Mouse (Mus musculus) lung, postnatal 0 days (tissue): ENCODE results near the gene Sypl2. TPM values are rescaled to one million over a fixed set of nuclear protein-coding genes. Genes with fewer than 3 reads are reported as not detected.

Source experiments
- ATAC-seq: fragments of 200-750 bp; cut with Nextera tagmentation; 2 replicates; pipeline ENCODE4 v1.8.0; 2017; ENCODE audit warnings: moderate library complexity
- DNase-seq: peaks from one replicate; pipeline ENCODE4 v3.0.0-alpha.2; 2016; ENCODE audit warnings: low spot score
- H3K27ac ChIP-seq: fragments of 300-500 bp; sonication (generic); 2 replicates; pipeline ENCODE4 v1.5.1; 2014; ENCODE audit warnings: antibody characterized with exemption, mild to moderate bottlenecking, low read length, mixed read lengths
- H3K27me3 ChIP-seq: fragments of 300-500 bp; sonication (generic); replicated peaks from 2 replicates; pipeline ENCODE4 v1.6.1; 2014; ENCODE audit warnings: low read length, mixed read lengths; ENCODE audit not compliant: insufficient read depth
- H3K36me3 ChIP-seq: fragments of 300-500 bp; sonication (generic); 2 replicates; pipeline ENCODE4 v1.6.1; 2014; ENCODE audit warnings: low read length, mixed read lengths; ENCODE audit not compliant: insufficient read depth
- H3K4me1 ChIP-seq: fragments of 300-500 bp; sonication (generic); 2 replicates; pipeline ENCODE4 v1.6.1; 2014; ENCODE audit warnings: antibody characterized with exemption, low read depth, low read length, mixed read lengths; ENCODE audit not compliant: insufficient read depth
- H3K4me2 ChIP-seq: fragments of 300-500 bp; sonication (generic); replicated peaks from 2 replicates; pipeline ENCODE4 v1.6.1; 2014; ENCODE audit warnings: low read depth, mild to moderate bottlenecking, low read length, moderate library complexity, mixed read lengths
- H3K4me3 ChIP-seq: fragments of 300-500 bp; sonication (generic); 2 replicates; pipeline ENCODE4 v1.5.1; 2014; ENCODE audit warnings: low read depth, low read length
- H3K9ac ChIP-seq: fragments of 300-500 bp; sonication (generic); replicated peaks from 2 replicates; pipeline ENCODE4 v1.6.1; 2014; ENCODE audit warnings: low read depth, mild to moderate bottlenecking
- H3K9me3 ChIP-seq: fragments of 300-500 bp; sonication (generic); 2 replicates; pipeline ENCODE4 v1.6.1; 2016; ENCODE audit warnings: low read length, mixed read lengths
- CTCF ChIP-seq: IDR thresholded peaks from 2 replicates; pipeline ENCODE4 v1.5.1; 2016; ENCODE audit warnings: antibody characterized with exemption, mild to moderate bottlenecking
- EP300 ChIP-seq: IDR thresholded peaks from 2 replicates; pipeline ENCODE4 v1.6.1; 2016; ENCODE audit warnings: antibody characterized with exemption, mild to moderate bottlenecking, control low read depth
- WGBS: fragments of 180-500 bp; shearing (Covaris S2); extraction: QIAGEN DNeasy Blood & Tissue Kit; methylation state at CpG from one replicate; pipeline ENCODE4 v1.1.7; 2014; 5-methylcytosine and 5-hydroxymethylcytosine counted together
- polyA plus RNA-seq: library from polyadenylated mRNA; unstranded; fragments of >200 nt; fragmentation: Nextera tagmentation; extraction: Ambion mirVana; gene quantifications from 2 replicates; pipeline ENCODE4 v1.2.1, GENCODE M21; 2015

The Sypl2 gene
- polyA plus RNA-seq, 1 experiment from 2014 or later, result not detected

GRCm38 (mm10) chr3:108169199-108169598, 57.2 kb downstream of the Sypl2 start:
- DNase-seq, result no peak
- H3K4me3 ChIP-seq, result no peak overlapping the region
- H3K9me3 ChIP-seq, result no peaks in the 10 kb centered on the region
- WGBS, result 43% methylated on average over 3 of the region's 3 CpGs
- no peaks in the 10 kb centered on the region; the same call in 1 of the 2 replicates for H3K27me3 ChIP-seq
- H3K4me1 ChIP-seq, result no peaks in the 10 kb centered on the region
- H3K9ac ChIP-seq, result no peak overlapping the region
- no peak overlapping the region for H3K27ac ChIP-seq
- no peaks in the 10 kb centered on the region for H3K36me3 ChIP-seq
- TF ChIP-seq EP300 (no peak), CTCF (no peak)
- no peak for ATAC-seq
- no peak overlapping the region for H3K4me2 ChIP-seq

DNA sequence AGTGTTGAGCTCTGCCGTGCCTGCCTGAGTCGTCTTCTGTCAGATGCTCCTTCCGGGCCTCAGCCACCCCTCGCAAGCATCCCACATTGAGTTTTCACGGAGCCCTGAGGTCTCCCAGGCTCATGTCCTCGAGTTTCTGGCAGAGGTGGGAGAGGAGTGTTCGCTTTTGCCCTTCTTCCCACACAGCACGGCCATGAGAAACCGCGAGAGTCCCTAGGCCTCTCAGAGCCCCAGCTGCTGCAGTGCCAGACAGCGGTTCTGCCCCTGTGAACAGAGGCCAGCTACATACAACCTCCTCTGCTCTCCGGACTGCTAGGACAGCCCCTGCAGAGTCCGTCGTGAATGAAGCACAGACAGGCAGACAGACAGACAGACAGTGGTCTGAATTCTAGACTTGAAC, 58.9 kb downstream of the Sypl2 start:
- H3K27me3 ChIP-seq, result no peaks in the 10 kb centered on the region
- ATAC-seq, result 0 out of 2 replicates have a peak, but pooled peaks have one; percentile 23
- TF ChIP-seq CTCF, result no peak
- TF ChIP-seq EP300, result no peak
- no peak overlapping the region for H3K4me3 ChIP-seq
- no peaks in the 10 kb centered on the region for H3K4me1 ChIP-seq
- H3K36me3 ChIP-seq, result no peaks in the 10 kb centered on the region
- no peak overlapping the region for H3K27ac ChIP-seq
- WGBS, result 47% methylated on average over 14 of the region's 14 CpGs
- H3K9me3 ChIP-seq, result no peaks in the 10 kb centered on the region
- DNase-seq, result no peak
- no peak overlapping the region for H3K4me2 ChIP-seq
- no peak overlapping the region for H3K9ac ChIP-seq

DNA sequence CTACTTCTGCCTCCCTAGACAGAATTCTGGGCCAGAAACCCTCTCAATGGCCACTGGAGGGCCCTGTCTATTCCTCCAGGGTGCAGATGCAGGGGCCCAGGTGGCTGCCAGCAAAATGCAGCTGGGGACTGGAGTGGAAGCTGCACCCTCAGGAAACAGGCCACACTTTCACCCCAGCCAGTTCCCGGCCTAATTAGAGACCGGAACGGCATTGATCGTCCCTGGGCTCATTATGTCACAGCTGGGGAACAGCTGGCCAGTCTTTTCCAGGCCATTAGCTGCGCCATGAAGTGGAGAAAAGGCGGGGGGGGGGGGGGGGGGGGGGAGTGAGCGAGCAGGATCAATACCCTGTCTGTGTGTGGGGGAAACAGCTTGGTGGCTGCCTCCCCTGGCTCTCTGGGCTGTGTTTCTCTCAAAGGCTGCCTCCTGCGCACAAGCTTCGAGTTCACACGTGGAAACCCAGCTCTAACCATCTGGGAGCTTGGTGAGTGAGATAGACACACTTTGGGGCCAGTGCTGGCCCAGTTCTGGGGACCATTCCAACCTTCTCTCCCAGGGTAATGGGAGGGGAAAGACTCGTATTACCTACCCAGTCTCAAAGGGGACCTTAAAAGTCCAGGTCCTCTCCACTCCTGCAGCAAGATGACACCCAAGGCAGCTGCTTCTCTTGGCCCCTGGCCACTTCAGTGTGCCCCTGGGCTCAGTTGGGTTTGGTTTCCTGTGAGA, 59.8 kb downstream of the Sypl2 start:
- no peaks in the 10 kb centered on the region for H3K9me3 ChIP-seq
- ATAC-seq (peak; percentile 78), DNase-seq (peak; percentile 86)
- no peak for TF ChIP-seq EP300
- TF ChIP-seq CTCF, result peak; percentile 61
- 19% methylated on average over 9 of the region's 11 CpGs for WGBS
- no peak overlapping the region for H3K27ac ChIP-seq
- H3K9ac ChIP-seq, result no peak overlapping the region
- no peaks in the 10 kb centered on the region for H3K27me3 ChIP-seq
- no peaks in the 10 kb centered on the region for H3K36me3 ChIP-seq
- no peak overlapping the region for H3K4me2 ChIP-seq
- no peak overlapping the region for H3K4me3 ChIP-seq
- H3K4me1 ChIP-seq, result no peaks in the 10 kb centered on the region

- H3K9ac ChIP-seq, result no peak overlapping the region
- no peak for DNase-seq
- H3K36me3 ChIP-seq, result no peaks in the 10 kb centered on the region
- no peak overlapping the region for H3K27ac ChIP-seq
- TF ChIP-seq CTCF, result no peak
- 52% methylated on average over 10 of the region's 10 CpGs for WGBS
- ATAC-seq, result 0 out of 2 replicates have a peak, but pooled peaks have one; percentile 9
- H3K4me3 ChIP-seq, result no peak overlapping the region
- no peaks in the 10 kb centered on the region for H3K9me3 ChIP-seq
- H3K27me3 ChIP-seq, result no peaks in the 10 kb centered on the region
- H3K4me1 ChIP-seq, result no peaks in the 10 kb centered on the region
- H3K4me2 ChIP-seq, result no peak overlapping the region
Measured at GRCm38 (mm10) chr3:108165532-108166315, 60.7 kb downstream of the Sypl2 start.

GRCm38 (mm10) chr3:108164807-108165206, 61.6 kb downstream of the Sypl2 start:
- Histone ChIP-seq H3K4me2 (peak overlapping the region; percentile 34), H3K27ac (no peak overlapping the region), H3K4me1 (no peaks in the 10 kb centered on the region), H3K9me3 (no peaks in the 10 kb centered on the region), H3K27me3 (no peaks in the 10 kb centered on the region), H3K9ac (no peak overlapping the region), H3K4me3 (no peak overlapping the region), H3K36me3 (no peaks in the 10 kb centered on the region)
- 12% methylated on average over 9 of the region's 9 CpGs for WGBS
- TF ChIP-seq CTCF (peak; percentile 97), EP300 (no peak)
- DNase-seq (peak; percentile 81), ATAC-seq (peak; percentile 50)

DNA sequence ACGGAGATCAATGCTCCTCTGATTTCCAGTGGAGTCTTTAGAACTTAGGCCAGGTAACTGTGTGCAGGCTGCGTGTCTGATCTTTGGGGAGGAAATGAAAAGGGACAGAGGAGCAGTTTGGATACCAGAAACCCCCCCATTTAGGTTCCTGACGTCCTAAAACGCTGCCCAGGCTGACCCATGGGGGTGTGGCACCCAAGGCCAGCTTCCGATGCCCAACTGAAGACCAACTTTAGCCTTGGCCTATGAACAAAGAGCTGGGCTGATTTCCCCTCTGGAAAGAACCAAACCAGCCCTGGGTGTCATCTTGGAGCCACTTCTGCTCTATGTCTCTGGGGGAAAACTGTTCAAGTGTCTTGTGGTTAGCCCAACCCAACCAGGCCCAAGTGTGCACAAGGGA, 62.4 kb downstream of the Sypl2 start:
- Histone ChIP-seq H3K4me3 (no peak overlapping the region), H3K9me3 (no peaks in the 10 kb centered on the region), H3K36me3 (no peaks in the 10 kb centered on the region), H3K9ac (no peak overlapping the region), H3K4me2 (no peak overlapping the region), H3K27me3 (no peaks in the 10 kb centered on the region), H3K4me1 (no peaks in the 10 kb centered on the region), H3K27ac (no peak overlapping the region)
- no peak for TF ChIP-seq EP300
- TF ChIP-seq CTCF, result no peak
- no peak for ATAC-seq
- WGBS, result 56% methylated on average over 5 of the region's 5 CpGs
- no peak for DNase-seq

Other genes starting within 250 kb of the Sypl2 start
- 129 and 132 TPM in 2 replicates for gene Gstm2, start 240.2 kb downstream of the Sypl2 start, polyA plus RNA-seq
- gene Gstm1, start 208.7 kb downstream of the Sypl2 start, polyA plus RNA-seq, result 230 and 249 TPM in 2 replicates
- gene Gstm4, start 181.8 kb downstream of the Sypl2 start, polyA plus RNA-seq, result 11.2 and 13.4 TPM in 2 replicates
- 11.6 and 12.6 TPM in 2 replicates for gene Ampd2, start 140.0 kb downstream of the Sypl2 start, polyA plus RNA-seq
- gene Gnat2, start 133.9 kb downstream of the Sypl2 start, polyA plus RNA-seq, result 0.33 and 0.45 TPM in 2 replicates
- 87.4 and 96.3 TPM in 2 replicates for gene Gnai3, start 80.5 kb downstream of the Sypl2 start, polyA plus RNA-seq
- gene Gpr61, start 71.8 kb downstream of the Sypl2 start, polyA plus RNA-seq, result not detected in 2 replicates
- 4.6 TPM in 2 replicates for gene Amigo1, start 40.3 kb downstream of the Sypl2 start, polyA plus RNA-seq
- gene Cyb561d1, start 25.4 kb downstream of the Sypl2 start, polyA plus RNA-seq, result 4.8 and 4.9 TPM in 2 replicates
- 6.1 and 6.7 TPM in 2 replicates for gene Atxn7l2, start 15.7 kb downstream of the Sypl2 start, polyA plus RNA-seq
- 156 and 163 TPM in 2 replicates for gene Psma5, start 30.3 kb upstream of the Sypl2 start, polyA plus RNA-seq
- 30.8 and 34.2 TPM in 2 replicates for gene Sort1, start 57.4 kb upstream of the Sypl2 start, polyA plus RNA-seq
- 5.6 and 7.1 TPM in 2 replicates for gene Mybphl, start 138.3 kb upstream of the Sypl2 start, polyA plus RNA-seq
- gene Psrc1, start 157.2 kb upstream of the Sypl2 start, polyA plus RNA-seq, result 2.3 and 3.7 TPM in 2 replicates
- 3.4 and 3.8 TPM in 2 replicates for gene Celsr2, start 188.9 kb upstream of the Sypl2 start, polyA plus RNA-seq
- 81.0 and 81.3 TPM in 2 replicates for gene Sars, start 218.6 kb upstream of the Sypl2 start, polyA plus RNA-seq